Mouse (Mus musculus): ENCODE measurements around the gene Gm13289. TPM values are rescaled to one million over a fixed set of nuclear protein-coding genes. Genes with fewer than 3 reads are reported as not detected.

Gene Gm13289
- polyA plus RNA-seq, 1 experiment: not detected

DNA sequence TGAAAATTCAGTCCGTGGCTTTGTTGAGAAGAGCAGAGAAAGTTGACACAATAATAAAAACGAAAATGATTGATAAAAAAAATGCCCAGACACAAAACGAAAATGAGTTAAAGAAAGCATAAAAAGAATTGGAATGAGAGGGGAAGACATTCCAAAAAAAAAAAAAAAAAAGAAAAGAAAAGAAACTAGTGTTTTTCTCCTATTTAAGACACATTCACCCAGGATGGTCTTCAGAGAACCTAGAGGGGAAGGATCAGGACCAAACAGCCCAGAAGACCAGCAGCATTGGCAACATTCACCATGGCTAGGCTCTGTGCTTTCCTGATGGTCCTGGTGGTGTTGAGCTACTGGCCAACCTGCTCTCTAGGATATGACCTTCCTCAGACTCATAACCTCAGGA is 39.2 kb downstream of the Gm13289 start, which contains the start of gene Ifna7:
Ifna7 (plus strand) TSS at position 301 of the 400 bp plus-strand sequence.
- DNase-seq: no peak
- no peak within 1 kb of the TSS for H3K4me3 ChIP-seq (replicated peaks; ENCODE audit: insufficient read depth, low read depth, low read length)
- 58% methylated on average over 3 of the region's 3 CpGs for WGBS
- TF ChIP-seq CTCF (IDR thresholded peaks at IDR 0.05; ENCODE audit: borderline replicate concordance, insufficient read depth, low read depth, low read length) (no peak), POLR2A (IDR thresholded peaks at IDR 0.05; ENCODE audit: borderline replicate concordance, insufficient read depth, low read length) (no peak)
- H3K4me1 ChIP-seq (ENCODE audit: control insufficient read depth, insufficient read depth, low read length): no peaks in the 10 kb centered on the region
- no peak within 1 kb of the TSS for H3K27ac ChIP-seq (ENCODE audit: insufficient read depth, low read length)
- H3K27me3 ChIP-seq (ENCODE audit: control insufficient read depth, insufficient read depth, low read length): no peaks in the 10 kb centered on the region

DNA sequence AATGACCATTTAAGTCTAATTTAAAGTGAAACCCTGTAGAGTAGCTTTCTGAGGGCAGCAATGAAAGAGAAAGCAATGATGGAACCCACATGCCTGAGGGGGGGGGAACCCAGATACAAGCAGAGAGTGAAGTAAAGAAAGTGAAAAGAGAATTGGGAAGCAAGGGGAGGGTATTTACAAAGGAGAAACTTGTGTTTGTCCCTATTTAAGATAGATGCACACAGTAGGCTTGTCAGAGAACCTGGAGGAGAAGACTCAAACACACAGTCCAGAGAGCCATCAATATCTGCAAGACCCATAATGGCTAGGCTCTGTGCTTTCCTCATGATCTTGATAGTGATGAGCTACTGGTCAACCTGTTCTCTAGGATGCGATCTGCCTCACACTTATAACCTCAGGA is 42.9 kb downstream of the Gm13289 start, which contains the start of gene Ifna11:
Ifna11 (plus strand) TSS at position 301 of the 400 bp plus-strand sequence.
- H3K27ac ChIP-seq (ENCODE audit: insufficient read depth, low read length): no peak within 1 kb of the TSS
- H3K4me3 ChIP-seq (replicated peaks; ENCODE audit: insufficient read depth, low read depth, low read length): no peak within 1 kb of the TSS
- H3K27me3 ChIP-seq (ENCODE audit: control insufficient read depth, insufficient read depth, low read length): no peaks in the 10 kb centered on the region
- TF ChIP-seq POLR2A (IDR thresholded peaks at IDR 0.05; ENCODE audit: borderline replicate concordance, insufficient read depth, low read length) (no peak), CTCF (IDR thresholded peaks at IDR 0.05; ENCODE audit: borderline replicate concordance, insufficient read depth, low read depth, low read length) (no peak)
- DNase-seq: no peak
- H3K4me1 ChIP-seq (ENCODE audit: control insufficient read depth, insufficient read depth, low read length): no peaks in the 10 kb centered on the region
- WGBS: 85% methylated on average over 1 of the region's 1 CpGs

DNA sequence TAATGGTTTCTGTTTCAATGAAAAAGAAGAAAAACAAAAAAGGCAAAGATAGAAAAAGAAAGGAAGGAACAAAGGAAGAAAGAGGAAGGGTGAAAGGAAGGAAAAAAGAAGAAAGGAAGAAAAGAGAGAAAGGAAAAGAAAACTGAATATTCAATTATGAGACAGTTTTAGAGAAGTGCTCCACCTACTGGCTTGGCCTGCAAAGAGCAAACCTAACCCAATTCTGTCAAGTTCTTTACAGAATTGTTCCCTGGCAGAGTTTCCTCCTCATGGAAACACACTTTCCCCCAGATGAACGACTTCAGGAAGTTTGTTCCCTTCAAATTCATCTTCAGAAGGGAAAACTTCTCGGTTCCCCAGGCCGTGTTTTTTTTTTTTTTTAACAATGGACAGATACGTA is 46.3 kb downstream of the Gm13289 start:
- peak in 1 of 2 experiments; percentile 5 for DNase-seq
- TF ChIP-seq POLR2A (IDR thresholded peaks at IDR 0.05; ENCODE audit: borderline replicate concordance, insufficient read depth, low read length) (no peak), CTCF (IDR thresholded peaks at IDR 0.05; ENCODE audit: borderline replicate concordance, insufficient read depth, low read depth, low read length) (0 out of 2 replicates have a peak, but pooled peaks have one; percentile 18)
- no peaks in the 10 kb centered on the region for H3K4me1 ChIP-seq (ENCODE audit: control insufficient read depth, insufficient read depth, low read length)
- H3K27ac ChIP-seq (ENCODE audit: insufficient read depth, low read length): no peak overlapping the region
- H3K4me3 ChIP-seq (replicated peaks; ENCODE audit: insufficient read depth, low read depth, low read length): no peak overlapping the region
- 27% methylated on average over 4 of the region's 4 CpGs for WGBS
- H3K27me3 ChIP-seq (ENCODE audit: control insufficient read depth, insufficient read depth, low read length): no peaks in the 10 kb centered on the region

Other genes starting within 250 kb of the Gm13289 start
- gene Ifna15, start 218.7 kb upstream of the Gm13289 start, polyA plus RNA-seq (2012; rRNA removed): not detected in 2 replicates
- gene Ifna14, start 205.1 kb upstream of the Gm13289 start, polyA plus RNA-seq (2012; rRNA removed): not detected in 2 replicates
- not detected in 2 replicates for gene Ifna9, start 184.5 kb upstream of the Gm13289 start, polyA plus RNA-seq (2012; rRNA removed)
- not detected in 2 replicates for gene Ifna12, start 173.5 kb upstream of the Gm13289 start, polyA plus RNA-seq (2012; rRNA removed)
- not detected in 2 replicates for gene C87499, start 142.5 kb upstream of the Gm13289 start, polyA plus RNA-seq (2012; rRNA removed)
- not detected in 2 replicates for gene Ifna13, start 132.5 kb upstream of the Gm13289 start, polyA plus RNA-seq (2012; rRNA removed)
- not detected in 2 replicates for gene Ifna16, start 100.0 kb upstream of the Gm13289 start, polyA plus RNA-seq (2012; rRNA removed)
- not detected in 2 replicates for gene Ifna2, start 93.0 kb upstream of the Gm13289 start, polyA plus RNA-seq (2012; rRNA removed)
- not detected in 2 replicates for gene Ifnab, start 85.6 kb upstream of the Gm13289 start, polyA plus RNA-seq (2012; rRNA removed)
- 0.59 and 1.2 TPM in 2 replicates for gene Gm26566, start 55.1 kb upstream of the Gm13289 start, polyA plus RNA-seq (2012; rRNA removed)
- gene Klhl9, start 54.5 kb upstream of the Gm13289 start, polyA plus RNA-seq (2012; rRNA removed): 43.6 and 44.7 TPM in 2 replicates
- not detected in 2 replicates for gene Gm13271, start 22.1 kb upstream of the Gm13289 start, polyA plus RNA-seq (2012; rRNA removed)
- gene Gm13283, start 16.8 kb upstream of the Gm13289 start, polyA plus RNA-seq (2012; rRNA removed): not detected in 2 replicates
- not detected in 2 replicates for gene Gm13290, start 3.1 kb upstream of the Gm13289 start, polyA plus RNA-seq (2012; rRNA removed)
- not detected in 2 replicates for gene Gm13272, start 2.9 kb downstream of the Gm13289 start, polyA plus RNA-seq (2012; rRNA removed)
- gene Ifnz, start 5.2 kb downstream of the Gm13289 start, polyA plus RNA-seq (2012; rRNA removed): not detected in 2 replicates
- gene Gm13276, start 8.8 kb downstream of the Gm13289 start, polyA plus RNA-seq (2012; rRNA removed): not detected in 2 replicates
- gene Gm13277, start 11.7 kb downstream of the Gm13289 start, polyA plus RNA-seq (2012; rRNA removed): not detected in 2 replicates
- gene Gm13278, start 14.6 kb downstream of the Gm13289 start, polyA plus RNA-seq (2012; rRNA removed): not detected in 2 replicates
- not detected in 2 replicates for gene Gm13275, start 17.6 kb downstream of the Gm13289 start, polyA plus RNA-seq (2012; rRNA removed)
- gene Gm13279, start 20.5 kb downstream of the Gm13289 start, polyA plus RNA-seq (2012; rRNA removed): not detected in 2 replicates
- gene Gm13285, start 22.7 kb downstream of the Gm13289 start, polyA plus RNA-seq (2012; rRNA removed): not detected in 2 replicates
- not detected in 2 replicates for gene Gm13287, start 26.3 kb downstream of the Gm13289 start, polyA plus RNA-seq (2012; rRNA removed)
- gene Gm13288, start 28.6 kb downstream of the Gm13289 start, polyA plus RNA-seq (2012; rRNA removed): not detected in 2 replicates
- gene Ifna7, start 39.3 kb downstream of the Gm13289 start, polyA plus RNA-seq (2012; rRNA removed): not detected in 2 replicates
- not detected in 2 replicates for gene Ifna11, start 43.0 kb downstream of the Gm13289 start, polyA plus RNA-seq (2012; rRNA removed)
- not detected in 2 replicates for gene Ifna6, start 50.5 kb downstream of the Gm13289 start, polyA plus RNA-seq (2012; rRNA removed)
- not detected in 2 replicates for gene Ifna5, start 58.6 kb downstream of the Gm13289 start, polyA plus RNA-seq (2012; rRNA removed)
- gene Ifna4, start 64.9 kb downstream of the Gm13289 start, polyA plus RNA-seq (2012; rRNA removed): not detected in 2 replicates
- not detected in 2 replicates for gene Ifna1, start 73.2 kb downstream of the Gm13289 start, polyA plus RNA-seq (2012; rRNA removed)
- gene Ifne, start 103.3 kb downstream of the Gm13289 start, polyA plus RNA-seq (2012; rRNA removed): not detected in 2 replicates